In genomic region chr12:30240891-30241290, GRCm38 (mm10) we compare ENCODE assay signal across 20 mouse cellular contexts.
A peak's percentile ranks its signal among the peaks of the same experiment; 100 is the strongest.
DNase-seq lines count a peak whose midpoint lies in the region.
"Had no signal": no experiment of that assay in that cellular context is flagged by ENCODE, and none has a peak within 500 bp of the region (broad histone marks: within the 10 kb centered on the region; RNA-seq: fewer than 3 reads in every experiment).

No protein-coding gene starts in this region.

- peak; percentile 19 for DNase-seq in adrenal gland, postnatal 14 days
- no peak for DNase-seq in adrenal gland, postnatal 25 days
- peak; percentile 13 for DNase-seq in kidney, adult 9 months
- DNase-seq in kidney, postnatal 10 days = no peak
- no peak for DNase-seq in cerebellum, postnatal 14 days
- DNase-seq: cerebellum, adult 11-12 months; cerebellum, adult 8-10 months; cerebellum, postnatal 10 days; gastrocnemius, postnatal 10 days; gastrocnemius, postnatal 36 days; heart, postnatal 10 days; heart, postnatal 36 days had no signal

- H3K4me3 ChIP-seq in brown adipose tissue, adult 24 weeks (ENCODE audit: insufficient read depth, low read depth, low read length) = no peak overlapping the region
- H3K4me3 ChIP-seq: forebrain, embryonic 10.5 days; forebrain, embryonic 13.5 days; heart, embryonic 12.5 days; heart, embryonic 15.5 days; hindbrain, embryonic 10.5 days; hindbrain, embryonic 13.5 days; intestine, embryonic 15.5 days had no signal

- peak overlapping the region; percentile 34 for H3K27ac ChIP-seq in brown adipose tissue, adult 24 weeks (replicated peaks; ENCODE audit: low read depth, low read length)
- H3K27ac ChIP-seq: forebrain, embryonic 10.5 days; forebrain, embryonic 13.5 days; heart, embryonic 15.5 days; hindbrain, embryonic 10.5 days; hindbrain, embryonic 13.5 days; intestine, embryonic 15.5 days had no signal

- H3K4me1 ChIP-seq in brown adipose tissue, adult 24 weeks (ENCODE audit: control insufficient read depth, insufficient read depth, insufficient read length, low read length) = 0 out of 2 replicates have a peak, but pooled peaks cover 4% of the 10 kb centered on the region
- H3K4me1 ChIP-seq: forebrain, embryonic 10.5 days; hindbrain, embryonic 10.5 days; hindbrain, embryonic 13.5 days had no signal

Comparison
In these comparisons a context has a peak if more than half of its experiments do, and no peak if none do; other contexts are left out.
1. DNase-seq: peak in adrenal gland, postnatal 14 days (single experiment) and kidney, adult 9 months (single experiment); none in adrenal gland, postnatal 25 days (single experiment), kidney, postnatal 10 days (single experiment) and cerebellum, postnatal 14 days (0 of 2).